Mouse (Mus musculus) megakaryocyte, embryonic 14.5 days (primary cell): ENCODE measurements at regions not wholly inside any gene's neighbourhood (a gene's known extent, or its start where the extent isn't known, plus 50 kb on each side); places are given as distances from the start of the nearest gene placed in this dataset.

ENCODE experiments used
- H3K27me3 ChIP-seq: replicated peaks from 2 replicates; pipeline ENCODE3; 2012; ENCODE audit warnings: inconsistent platforms
- H3K36me3 ChIP-seq: replicated peaks from 2 replicates; pipeline ENCODE3; 2012; ENCODE audit warnings: low read length, inconsistent platforms, mixed read lengths
- H3K4me1 ChIP-seq: 2 replicates; pipeline ENCODE4 v1.6.1; 2012; ENCODE audit warnings: inconsistent platforms
- H3K4me3 ChIP-seq: replicated peaks from 2 replicates; pipeline ENCODE3; 2012; ENCODE audit warnings: moderate library complexity, mild to moderate bottlenecking, inconsistent platforms
- H3K9me3 ChIP-seq: 2 replicates; pipeline ENCODE4 v1.6.1; 2012; ENCODE audit warnings: inconsistent platforms
- FLI1 ChIP-seq: IDR thresholded peaks from 2 replicates; pipeline ENCODE4 v1.6.1; 2012; ENCODE audit warnings: low read length, inconsistent platforms, mixed read lengths
- GATA1 ChIP-seq: IDR thresholded peaks from 3 replicates; pipeline ENCODE4 v1.6.1; 2012; ENCODE audit warnings: mixed read lengths, low read length, inconsistent platforms, borderline replicate concordance

GRCm38 (mm10) chr13:84062616-84063015 is 159.5 kb upstream of the Tmem161b start:
- TF ChIP-seq FLI1 (0 out of 2 replicates have a peak, but pooled peaks have one; percentile 35), GATA1 (no peak)
- H3K9me3 ChIP-seq, result peaks cover 5% of the 10 kb centered on the region
- no peak overlapping the region for H3K4me3 ChIP-seq

GRCm38 (mm10) chr13:84063406-84063805 is 158.7 kb upstream of the Tmem161b start:
- Histone ChIP-seq H3K36me3 (no peaks in the 10 kb centered on the region), H3K27me3 (no peaks in the 10 kb centered on the region), H3K4me3 (no peak overlapping the region), H3K9me3 (peaks cover 5% of the 10 kb centered on the region), H3K4me1 (no peaks in the 10 kb centered on the region)
- TF ChIP-seq FLI1, result no peak
- TF ChIP-seq GATA1, result no peak

More at GRCm38 (mm10) chr13:84062616-84063015, 159.5 kb upstream of the Tmem161b start:
- no peaks in the 10 kb centered on the region for H3K4me1 ChIP-seq
- H3K27me3 ChIP-seq, result no peaks in the 10 kb centered on the region
- no peaks in the 10 kb centered on the region for H3K36me3 ChIP-seq

GRCm38 (mm10) chr13:84064291-84064940 is 157.7 kb upstream of the Tmem161b start:
- Histone ChIP-seq H3K27me3 (no peaks in the 10 kb centered on the region), H3K4me1 (no peaks in the 10 kb centered on the region), H3K4me3 (no peak overlapping the region), H3K36me3 (no peaks in the 10 kb centered on the region), H3K9me3 (peaks cover 5% of the 10 kb centered on the region)
- TF ChIP-seq GATA1 (no peak), FLI1 (no peak)

GRCm38 (mm10) chr13:84065256-84065898 is 156.7 kb upstream of the Tmem161b start:
- H3K36me3 ChIP-seq, result no peaks in the 10 kb centered on the region
- peaks cover 5% of the 10 kb centered on the region for H3K9me3 ChIP-seq
- TF ChIP-seq GATA1 (no peak), FLI1 (no peak)
- no peaks in the 10 kb centered on the region for H3K4me1 ChIP-seq
- H3K27me3 ChIP-seq, result no peaks in the 10 kb centered on the region
- H3K4me3 ChIP-seq, result no peak overlapping the region

GRCm38 (mm10) chr13:84066211-84066959 is 155.7 kb upstream of the Tmem161b start:
- TF ChIP-seq GATA1 (no peak), FLI1 (no peak)
- no peaks in the 10 kb centered on the region for H3K27me3 ChIP-seq
- no peak overlapping the region for H3K4me3 ChIP-seq
- no peaks in the 10 kb centered on the region for H3K36me3 ChIP-seq
- H3K9me3 ChIP-seq, result peaks cover 5% of the 10 kb centered on the region
- no peaks in the 10 kb centered on the region for H3K4me1 ChIP-seq

- Histone ChIP-seq H3K27me3 (no peaks in the 10 kb centered on the region), H3K4me3 (no peak overlapping the region), H3K4me1 (no peaks in the 10 kb centered on the region), H3K9me3 (peaks cover 5% of the 10 kb centered on the region), H3K36me3 (no peaks in the 10 kb centered on the region)
- no peak for TF ChIP-seq FLI1
- no peak for TF ChIP-seq GATA1
Measured at GRCm38 (mm10) chr13:84066960-84067665, 155.0 kb upstream of the Tmem161b start.

- Histone ChIP-seq H3K36me3 (no peaks in the 10 kb centered on the region), H3K4me1 (no peaks in the 10 kb centered on the region), H3K27me3 (no peaks in the 10 kb centered on the region), H3K9me3 (peaks cover 5% of the 10 kb centered on the region), H3K4me3 (no peak overlapping the region)
- TF ChIP-seq FLI1 (no peak), GATA1 (no peak)
Measured at GRCm38 (mm10) chr13:84068365-84068764, 153.7 kb upstream of the Tmem161b start.
